Mouse (Mus musculus): Measurements from ENCODE around the gene Vps26c. TPM values are rescaled to one million over a fixed set of nuclear protein-coding genes. Genes with fewer than 3 reads are reported as not detected.

The Vps26c gene
- polyA plus RNA-seq (2015; fragmentation: Nextera tagmentation; extraction: Ambion mirVana): 59.3 and 63.2 TPM in 2 replicates

GRCm38 (mm10) chr16:94526344-94527151, at the start of gene Vps26c:
Gene Vps26c, minus strand, starts transcription at chr16:94526830.
- H3K36me3 ChIP-seq (ENCODE audit: insufficient read depth, low read length): no peaks in the 10 kb centered on the region
- H3K4me1 ChIP-seq (ENCODE audit: insufficient read depth, low read length): peaks cover 20% of the 10 kb centered on the region
- H3K27me3 ChIP-seq (ENCODE audit: insufficient read depth, low read length): no peaks in the 10 kb centered on the region
- H3K27ac ChIP-seq (ENCODE audit: low read length): peak within 1 kb of the TSS; percentile 97
- WGBS: under 1% methylated on average over 82 of the region's 93 CpGs
- peak within 1 kb of the TSS; percentile 92 for H3K4me3 ChIP-seq (ENCODE audit: low read length)
- H3K9me3 ChIP-seq (ENCODE audit: low read length): no peaks in the 10 kb centered on the region
- H3K4me2 ChIP-seq (replicated peaks; ENCODE audit: low read depth, low read length): peak within 1 kb of the TSS; percentile 68
- H3K9ac ChIP-seq (replicated peaks; ENCODE audit: low read length): peak within 1 kb of the TSS; percentile 84
- peak; percentile 94 for ATAC-seq (ENCODE audit: low FRiP score, low TSS enrichment)

- Histone ChIP-seq H3K27me3 (ENCODE audit: insufficient read depth, low read length) (no peaks in the 10 kb centered on the region), H3K27ac (ENCODE audit: low read length) (no peak overlapping the region), H3K36me3 (ENCODE audit: insufficient read depth, low read length) (no peaks in the 10 kb centered on the region), H3K4me2 (replicated peaks; ENCODE audit: low read depth, low read length) (no peak overlapping the region; the same call in 1 of the 2 replicates), H3K9me3 (ENCODE audit: low read length) (no peaks in the 10 kb centered on the region), H3K4me1 (ENCODE audit: insufficient read depth, low read length) (peaks cover 53% of the 10 kb centered on the region), H3K4me3 (ENCODE audit: low read length) (no peak overlapping the region), H3K9ac (replicated peaks; ENCODE audit: low read length) (no peak overlapping the region)
- WGBS: 32% methylated on average over 5 of the region's 5 CpGs
- ATAC-seq (ENCODE audit: low FRiP score, low TSS enrichment): no peak
These were observed 49.1 kb upstream of the Vps26c start for GRCm38 (mm10) chr16:94575757-94576156.

- Histone ChIP-seq H3K27me3 (ENCODE audit: insufficient read depth, low read length) (no peaks in the 10 kb centered on the region), H3K9ac (replicated peaks; ENCODE audit: low read length) (no peak overlapping the region), H3K27ac (ENCODE audit: low read length) (no peak overlapping the region), H3K36me3 (ENCODE audit: insufficient read depth, low read length) (no peaks in the 10 kb centered on the region), H3K4me1 (ENCODE audit: insufficient read depth, low read length) (peaks cover 46% of the 10 kb centered on the region), H3K9me3 (ENCODE audit: low read length) (no peaks in the 10 kb centered on the region), H3K4me3 (ENCODE audit: low read length) (no peak overlapping the region), H3K4me2 (replicated peaks; ENCODE audit: low read depth, low read length) (no peak overlapping the region)
- no peak for ATAC-seq (ENCODE audit: low FRiP score, low TSS enrichment)
These were observed 48.1 kb upstream of the Vps26c start for GRCm38 (mm10) chr16:94574718-94575094.

GRCm38 (mm10) chr16:94574025-94574717, 47.5 kb upstream of the Vps26c start:
- Histone ChIP-seq H3K9me3 (ENCODE audit: low read length) (no peaks in the 10 kb centered on the region), H3K4me3 (ENCODE audit: low read length) (no peak overlapping the region), H3K4me1 (ENCODE audit: insufficient read depth, low read length) (peaks cover 42% of the 10 kb centered on the region), H3K27me3 (ENCODE audit: insufficient read depth, low read length) (no peaks in the 10 kb centered on the region), H3K27ac (ENCODE audit: low read length) (no peak overlapping the region), H3K4me2 (replicated peaks; ENCODE audit: low read depth, low read length) (no peak overlapping the region), H3K9ac (replicated peaks; ENCODE audit: low read length) (no peak overlapping the region), H3K36me3 (ENCODE audit: insufficient read depth, low read length) (no peaks in the 10 kb centered on the region)
- ATAC-seq (ENCODE audit: low FRiP score, low TSS enrichment): no peak
- 77% methylated on average over 3 of the region's 3 CpGs for WGBS

GRCm38 (mm10) chr16:94572422-94572821, 45.8 kb upstream of the Vps26c start:
- Histone ChIP-seq H3K9me3 (ENCODE audit: low read length) (no peaks in the 10 kb centered on the region), H3K9ac (replicated peaks; ENCODE audit: low read length) (no peak overlapping the region), H3K36me3 (ENCODE audit: insufficient read depth, low read length) (no peaks in the 10 kb centered on the region), H3K27ac (ENCODE audit: low read length) (no peak overlapping the region), H3K27me3 (ENCODE audit: insufficient read depth, low read length) (no peaks in the 10 kb centered on the region), H3K4me3 (ENCODE audit: low read length) (no peak overlapping the region), H3K4me2 (replicated peaks; ENCODE audit: low read depth, low read length) (peak overlapping the region; percentile 37), H3K4me1 (ENCODE audit: insufficient read depth, low read length) (peaks cover 50% of the 10 kb centered on the region)
- WGBS: 36% methylated on average over 2 of the region's 2 CpGs
- no peak for ATAC-seq (ENCODE audit: low FRiP score, low TSS enrichment)

GRCm38 (mm10) chr16:94571111-94571993, 44.7 kb upstream of the Vps26c start:
- ATAC-seq (ENCODE audit: low FRiP score, low TSS enrichment): no peak
- Histone ChIP-seq H3K4me1 (ENCODE audit: insufficient read depth, low read length) (peaks cover 47% of the 10 kb centered on the region), H3K9ac (replicated peaks; ENCODE audit: low read length) (peak overlapping the region; percentile 99), H3K4me3 (ENCODE audit: low read length) (peak overlapping the region; percentile 100), H3K9me3 (ENCODE audit: low read length) (no peaks in the 10 kb centered on the region), H3K27ac (ENCODE audit: low read length) (peak overlapping the region; percentile 99), H3K27me3 (ENCODE audit: insufficient read depth, low read length) (no peaks in the 10 kb centered on the region), H3K4me2 (replicated peaks; ENCODE audit: low read depth, low read length) (peak overlapping the region; percentile 90), H3K36me3 (ENCODE audit: insufficient read depth, low read length) (no peaks in the 10 kb centered on the region)
- 16% methylated on average over 10 of the region's 10 CpGs for WGBS

- peak overlapping the region; percentile 99 for H3K27ac ChIP-seq (ENCODE audit: low read length)
- peak overlapping the region; percentile 99 for H3K9ac ChIP-seq (replicated peaks; ENCODE audit: low read length)
- peak overlapping the region; percentile 100 for H3K4me3 ChIP-seq (ENCODE audit: low read length)
- 0% methylated on average over 26 of the region's 88 CpGs for WGBS
- peak; percentile 28; the same call in 1 of the 2 replicates for ATAC-seq (ENCODE audit: low FRiP score, low TSS enrichment)
- no peaks in the 10 kb centered on the region for H3K36me3 ChIP-seq (ENCODE audit: insufficient read depth, low read length)
- H3K4me2 ChIP-seq (replicated peaks; ENCODE audit: low read depth, low read length): peak overlapping the region; percentile 90
- H3K4me1 ChIP-seq (ENCODE audit: insufficient read depth, low read length): peaks cover 39% of the 10 kb centered on the region
- H3K27me3 ChIP-seq (ENCODE audit: insufficient read depth, low read length): no peaks in the 10 kb centered on the region
- no peaks in the 10 kb centered on the region for H3K9me3 ChIP-seq (ENCODE audit: low read length)
These were observed 43.9 kb upstream of the Vps26c start for GRCm38 (mm10) chr16:94570361-94571041.

GRCm38 (mm10) chr16:94569229-94570176, 42.9 kb upstream of the Vps26c start, which contains the start of gene Dyrk1a:
Gene Dyrk1a, plus strand, starts transcription at chr16:94570010.
- under 1% methylated on average over 88 of the region's 133 CpGs for WGBS
- Histone ChIP-seq H3K4me1 (ENCODE audit: insufficient read depth, low read length) (peaks cover 35% of the 10 kb centered on the region), H3K27me3 (ENCODE audit: insufficient read depth, low read length) (no peaks in the 10 kb centered on the region), H3K9me3 (ENCODE audit: low read length) (no peaks in the 10 kb centered on the region), H3K4me3 (ENCODE audit: low read length) (peak within 1 kb of the TSS; percentile 100), H3K4me2 (replicated peaks; ENCODE audit: low read depth, low read length) (peak within 1 kb of the TSS; percentile 90), H3K27ac (ENCODE audit: low read length) (peak within 1 kb of the TSS; percentile 99), H3K36me3 (ENCODE audit: insufficient read depth, low read length) (no peaks in the 10 kb centered on the region), H3K9ac (replicated peaks; ENCODE audit: low read length) (peak within 1 kb of the TSS; percentile 99)
- peak; percentile 96 for ATAC-seq (ENCODE audit: low FRiP score, low TSS enrichment)
